Mouse (Mus musculus): ENCODE data around the gene 1700080O16Rik.

The 1700080O16Rik gene

GRCm38 (mm10) chrX:51972672-51973071, at the start of gene 1700080O16Rik:
TSS of gene 1700080O16Rik (minus strand) at chrX:51972772.
- DNase-seq (ENCODE audit: low spot score) = no peak

- no peak for DNase-seq (ENCODE audit: low spot score)
These were observed 45.1 kb upstream of the 1700080O16Rik start for GRCm38 (mm10) chrX:52017660-52018059.

GRCm38 (mm10) chrX:52000072-52000471, 27.5 kb upstream of the 1700080O16Rik start:
- DNase-seq (ENCODE audit: low spot score) = no peak

- DNase-seq (ENCODE audit: low spot score) = no peak
These were observed 26.9 kb upstream of the 1700080O16Rik start for GRCm38 (mm10) chrX:51999426-51999825.

- no peak for DNase-seq (ENCODE audit: low spot score)
These were observed 3.8 kb upstream of the 1700080O16Rik start for GRCm38 (mm10) chrX:51976361-51976760.

GRCm38 (mm10) chrX:51974618-51975017, 2.0 kb upstream of the 1700080O16Rik start:
- no peak for DNase-seq (ENCODE audit: low spot score)

- no peak for DNase-seq (ENCODE audit: low spot score)
These were observed 24.5 kb downstream of the 1700080O16Rik start for GRCm38 (mm10) chrX:51948071-51948470.

GRCm38 (mm10) chrX:51938076-51938475, 34.5 kb downstream of the 1700080O16Rik start:
- no peak for DNase-seq (ENCODE audit: low spot score)

GRCm38 (mm10) chrX:51919091-51919490, 53.5 kb downstream of the 1700080O16Rik start:
- no peak for DNase-seq (ENCODE audit: low spot score)

Measured in c-Kit-positive CD71-positive TER-119-positive erythroid progenitor cells, embryonic 14.5 days (primary cell).